Mouse (Mus musculus): ENCODE measurements around the gene Gm4981. TPM values are rescaled to one million over a fixed set of nuclear protein-coding genes. Genes with fewer than 3 reads are reported as not detected.

The Gm4981 gene
- polyA plus RNA-seq, 1 experiment: 0.20 TPM

- Histone ChIP-seq H3K27ac (ENCODE audit: control insufficient read depth, insufficient read depth, low read depth, low read length) (no peak overlapping the region), H3K27me3 (ENCODE audit: control insufficient read depth, insufficient read depth, low read length) (no peaks in the 10 kb centered on the region), H3K4me1 (ENCODE audit: control insufficient read depth, insufficient read depth, low read length) (no peaks in the 10 kb centered on the region), H3K36me3 (ENCODE audit: control insufficient read depth, insufficient read depth, low read length) (no peaks in the 10 kb centered on the region), H3K4me3 (ENCODE audit: control insufficient read depth, low read depth, low read length) (no peak overlapping the region)
- TF ChIP-seq CTCF (IDR thresholded peaks at IDR 0.05; ENCODE audit: control insufficient read depth, insufficient read depth, insufficient replicate concordance, low read depth, low read length) (no peak), POLR2A (IDR thresholded peaks at IDR 0.05; ENCODE audit: control insufficient read depth, low read depth, low read length) (0 out of 2 replicates have a peak, but pooled peaks have one; percentile 26)
Observed at GRCm38 (mm10) chr10:58220726-58221125, 15.8 kb downstream of the Gm4981 start.

GRCm38 (mm10) chr10:58217366-58217765 is 19.1 kb downstream of the Gm4981 start:
- no peak overlapping the region for H3K4me3 ChIP-seq (ENCODE audit: control insufficient read depth, low read depth, low read length)
- no peak overlapping the region for H3K27ac ChIP-seq (ENCODE audit: control insufficient read depth, insufficient read depth, low read depth, low read length)
- no peaks in the 10 kb centered on the region for H3K27me3 ChIP-seq (ENCODE audit: control insufficient read depth, insufficient read depth, low read length)
- H3K4me1 ChIP-seq (ENCODE audit: control insufficient read depth, insufficient read depth, low read length): no peaks in the 10 kb centered on the region
- H3K36me3 ChIP-seq (ENCODE audit: control insufficient read depth, insufficient read depth, low read length): no peaks in the 10 kb centered on the region
- TF ChIP-seq POLR2A (IDR thresholded peaks at IDR 0.05; ENCODE audit: control insufficient read depth, low read depth, low read length): no peak
- TF ChIP-seq CTCF (IDR thresholded peaks at IDR 0.05; ENCODE audit: control insufficient read depth, insufficient read depth, insufficient replicate concordance, low read depth, low read length): no peak

GRCm38 (mm10) chr10:58215353-58215752 is 21.1 kb downstream of the Gm4981 start:
- H3K27ac ChIP-seq (ENCODE audit: control insufficient read depth, insufficient read depth, low read depth, low read length): no peak overlapping the region
- H3K4me3 ChIP-seq (ENCODE audit: control insufficient read depth, low read depth, low read length): no peak overlapping the region
- no peaks in the 10 kb centered on the region for H3K27me3 ChIP-seq (ENCODE audit: control insufficient read depth, insufficient read depth, low read length)
- TF ChIP-seq POLR2A (IDR thresholded peaks at IDR 0.05; ENCODE audit: control insufficient read depth, low read depth, low read length) (no peak), CTCF (IDR thresholded peaks at IDR 0.05; ENCODE audit: control insufficient read depth, insufficient read depth, insufficient replicate concordance, low read depth, low read length) (no peak)
- H3K4me1 ChIP-seq (ENCODE audit: control insufficient read depth, insufficient read depth, low read length): no peaks in the 10 kb centered on the region
- no peaks in the 10 kb centered on the region for H3K36me3 ChIP-seq (ENCODE audit: control insufficient read depth, insufficient read depth, low read length)

GRCm38 (mm10) chr10:58214934-58215333 is 21.6 kb downstream of the Gm4981 start:
- TF ChIP-seq CTCF (IDR thresholded peaks at IDR 0.05; ENCODE audit: control insufficient read depth, insufficient read depth, insufficient replicate concordance, low read depth, low read length): no peak
- TF ChIP-seq POLR2A (IDR thresholded peaks at IDR 0.05; ENCODE audit: control insufficient read depth, low read depth, low read length): no peak
- H3K4me1 ChIP-seq (ENCODE audit: control insufficient read depth, insufficient read depth, low read length): no peaks in the 10 kb centered on the region
- no peaks in the 10 kb centered on the region for H3K27me3 ChIP-seq (ENCODE audit: control insufficient read depth, insufficient read depth, low read length)
- H3K4me3 ChIP-seq (ENCODE audit: control insufficient read depth, low read depth, low read length): peak overlapping the region; percentile 23; the same call in 1 of the 2 replicates
- no peaks in the 10 kb centered on the region for H3K36me3 ChIP-seq (ENCODE audit: control insufficient read depth, insufficient read depth, low read length)
- H3K27ac ChIP-seq (ENCODE audit: control insufficient read depth, insufficient read depth, low read depth, low read length): no peak overlapping the region

- Histone ChIP-seq H3K27me3 (ENCODE audit: control insufficient read depth, insufficient read depth, low read length) (no peaks in the 10 kb centered on the region), H3K36me3 (ENCODE audit: control insufficient read depth, insufficient read depth, low read length) (no peaks in the 10 kb centered on the region), H3K4me3 (ENCODE audit: control insufficient read depth, low read depth, low read length) (peak overlapping the region; percentile 23; the same call in 1 of the 2 replicates), H3K4me1 (ENCODE audit: control insufficient read depth, insufficient read depth, low read length) (no peaks in the 10 kb centered on the region), H3K27ac (ENCODE audit: control insufficient read depth, insufficient read depth, low read depth, low read length) (no peak overlapping the region)
- TF ChIP-seq POLR2A (IDR thresholded peaks at IDR 0.05; ENCODE audit: control insufficient read depth, low read depth, low read length) (no peak), CTCF (IDR thresholded peaks at IDR 0.05; ENCODE audit: control insufficient read depth, insufficient read depth, insufficient replicate concordance, low read depth, low read length) (no peak)
Observed at GRCm38 (mm10) chr10:58214497-58214896, 22.0 kb downstream of the Gm4981 start.

- peak overlapping the region; percentile 73 for H3K4me3 ChIP-seq (ENCODE audit: control insufficient read depth, low read depth, low read length)
- H3K27me3 ChIP-seq (ENCODE audit: control insufficient read depth, insufficient read depth, low read length): no peaks in the 10 kb centered on the region
- no peaks in the 10 kb centered on the region for H3K4me1 ChIP-seq (ENCODE audit: control insufficient read depth, insufficient read depth, low read length)
- no peak for TF ChIP-seq CTCF (IDR thresholded peaks at IDR 0.05; ENCODE audit: control insufficient read depth, insufficient read depth, insufficient replicate concordance, low read depth, low read length)
- TF ChIP-seq POLR2A (IDR thresholded peaks at IDR 0.05; ENCODE audit: control insufficient read depth, low read depth, low read length): no peak
- no peak overlapping the region for H3K27ac ChIP-seq (ENCODE audit: control insufficient read depth, insufficient read depth, low read depth, low read length)
- H3K36me3 ChIP-seq (ENCODE audit: control insufficient read depth, insufficient read depth, low read length): no peaks in the 10 kb centered on the region
Observed at GRCm38 (mm10) chr10:58212230-58212629, 24.3 kb downstream of the Gm4981 start.

- peak overlapping the region; percentile 41; the same call in 1 of the 2 replicates for H3K4me3 ChIP-seq (ENCODE audit: control insufficient read depth, low read depth, low read length)
- H3K27me3 ChIP-seq (ENCODE audit: control insufficient read depth, insufficient read depth, low read length): no peaks in the 10 kb centered on the region
- no peaks in the 10 kb centered on the region for H3K4me1 ChIP-seq (ENCODE audit: control insufficient read depth, insufficient read depth, low read length)
- no peak overlapping the region for H3K27ac ChIP-seq (ENCODE audit: control insufficient read depth, insufficient read depth, low read depth, low read length)
- TF ChIP-seq POLR2A (IDR thresholded peaks at IDR 0.05; ENCODE audit: control insufficient read depth, low read depth, low read length): no peak
- no peak for TF ChIP-seq CTCF (IDR thresholded peaks at IDR 0.05; ENCODE audit: control insufficient read depth, insufficient read depth, insufficient replicate concordance, low read depth, low read length)
- H3K36me3 ChIP-seq (ENCODE audit: control insufficient read depth, insufficient read depth, low read length): no peaks in the 10 kb centered on the region
Observed at GRCm38 (mm10) chr10:58211213-58211612, 25.3 kb downstream of the Gm4981 start.

GRCm38 (mm10) chr10:58210514-58210913 is 26.0 kb downstream of the Gm4981 start:
- no peak for TF ChIP-seq CTCF (IDR thresholded peaks at IDR 0.05; ENCODE audit: control insufficient read depth, insufficient read depth, insufficient replicate concordance, low read depth, low read length)
- TF ChIP-seq POLR2A (IDR thresholded peaks at IDR 0.05; ENCODE audit: control insufficient read depth, low read depth, low read length): no peak
- peak overlapping the region; percentile 5; the same call in 1 of the 2 replicates for H3K4me3 ChIP-seq (ENCODE audit: control insufficient read depth, low read depth, low read length)
- no peaks in the 10 kb centered on the region for H3K36me3 ChIP-seq (ENCODE audit: control insufficient read depth, insufficient read depth, low read length)

More at GRCm38 (mm10) chr10:58210514-58210913, 26.0 kb downstream of the Gm4981 start:
- H3K4me1 ChIP-seq (ENCODE audit: control insufficient read depth, insufficient read depth, low read length): no peaks in the 10 kb centered on the region
- no peak overlapping the region for H3K27ac ChIP-seq (ENCODE audit: control insufficient read depth, insufficient read depth, low read depth, low read length)
- H3K27me3 ChIP-seq (ENCODE audit: control insufficient read depth, insufficient read depth, low read length): no peaks in the 10 kb centered on the region
